Mouse (Mus musculus): ENCODE measurements at regions not wholly inside any gene's neighbourhood (a gene's known extent, or its start where the extent isn't known, plus 50 kb on each side); places are given as distances from the start of the nearest gene placed in this dataset.

- 91% methylated on average over 4 of the region's 4 CpGs for WGBS
- ATAC-seq (ENCODE audit: low FRiP score) (no peak), DNase-seq (ENCODE audit: low spot score) (no peak)
- H3K4me2 ChIP-seq (replicated peaks; ENCODE audit: low read depth, low read length): no peak overlapping the region
- H3K9me3 ChIP-seq (ENCODE audit: control insufficient read depth, low read length): no peaks in the 10 kb centered on the region
- H3K4me1 ChIP-seq (replicated peaks; ENCODE audit: control insufficient read depth, insufficient read depth, low read length): no peaks in the 10 kb centered on the region
- no peak overlapping the region for H3K9ac ChIP-seq (ENCODE audit: low read depth, low read length)
- no peak overlapping the region for H3K4me3 ChIP-seq (ENCODE audit: low read depth, low read length)
- H3K27ac ChIP-seq (ENCODE audit: low read depth, low read length): no peak overlapping the region
- no peaks in the 10 kb centered on the region for H3K36me3 ChIP-seq (ENCODE audit: control insufficient read depth, insufficient read depth, low read length)
- no peaks in the 10 kb centered on the region for H3K27me3 ChIP-seq (ENCODE audit: control insufficient read depth, insufficient read depth, low read length)
Observed at GRCm38 (mm10) chr13:16771845-16772244, 760.2 kb downstream of the Inhba start.

- Histone ChIP-seq H3K36me3 (ENCODE audit: control insufficient read depth, insufficient read depth, low read length) (no peaks in the 10 kb centered on the region), H3K9ac (ENCODE audit: low read depth, low read length) (no peak overlapping the region), H3K4me3 (ENCODE audit: low read depth, low read length) (no peak overlapping the region), H3K9me3 (ENCODE audit: control insufficient read depth, low read length) (no peaks in the 10 kb centered on the region), H3K27me3 (ENCODE audit: control insufficient read depth, insufficient read depth, low read length) (no peaks in the 10 kb centered on the region), H3K4me1 (replicated peaks; ENCODE audit: control insufficient read depth, insufficient read depth, low read length) (no peaks in the 10 kb centered on the region), H3K27ac (ENCODE audit: low read depth, low read length) (no peak overlapping the region), H3K4me2 (replicated peaks; ENCODE audit: low read depth, low read length) (no peak overlapping the region)
- no peak for ATAC-seq (ENCODE audit: low FRiP score)
- WGBS: 59% methylated on average over 3 of the region's 3 CpGs
- DNase-seq (ENCODE audit: low spot score): no peak
Observed at GRCm38 (mm10) chr13:16805560-16805959, 793.9 kb downstream of the Inhba start.

All from hindbrain, embryonic 11.5 days (tissue).